Mouse (Mus musculus) MEL (cell line): ENCODE measurements around the gene Prkcz.

Source experiments
- CTCF ChIP-seq, 3 experiments: IDR thresholded peaks in 2 of 3; conservative IDR thresholded peaks in 1 of 3; 2 replicates each; pipeline ENCODE4 v1.5.1; 2011 to 2012; ENCODE audit warnings: low read length in 3 of 3, low read depth in 2 of 3, mild to moderate bottlenecking in 2 of 3, improper control_type of control experiment in 1 of 3, inconsistent platforms in 1 of 3, mixed read lengths in 1 of 3, moderate library complexity in 1 of 3; ENCODE audit not compliant: control insufficient read depth in 1 of 3, insufficient read depth in 1 of 3, poor library complexity in 1 of 3, severe bottlenecking in 1 of 3
- E2F4 ChIP-seq: IDR thresholded peaks from 2 replicates; pipeline ENCODE4 v1.6.1; 2011; ENCODE audit warnings: low read depth, low read length, improper control_type of control experiment, borderline replicate concordance
- EP300 ChIP-seq, 2 experiments: IDR thresholded peaks; 2 replicates each; pipeline ENCODE4 v1.6.1; 2011; ENCODE audit warnings: improper control_type of control experiment in 2 of 2, low read length in 2 of 2, low read depth in 1 of 2, mild to moderate bottlenecking in 1 of 2
- GABPA ChIP-seq: IDR thresholded peaks from 2 replicates; pipeline ENCODE4 v1.6.1; 2012; ENCODE audit warnings: low read depth, mild to moderate bottlenecking, inconsistent platforms, low read length, improper control_type of control experiment, moderate library complexity
- GATA1 ChIP-seq: IDR thresholded peaks from 2 replicates; pipeline ENCODE4 v1.6.1; 2011; ENCODE audit warnings: low read depth, low read length, improper control_type of control experiment
- HCFC1 ChIP-seq: IDR thresholded peaks from 2 replicates; pipeline ENCODE4 v1.6.1; 2012; ENCODE audit warnings: low read depth, mild to moderate bottlenecking, inconsistent platforms, low read length, improper control_type of control experiment, moderate library complexity
- MAX ChIP-seq: IDR thresholded peaks from 2 replicates; pipeline ENCODE4 v1.6.1; 2011; ENCODE audit warnings: low read length, improper control_type of control experiment
- MAZ ChIP-seq: IDR thresholded peaks from 2 replicates; pipeline ENCODE4 v1.6.1; 2012; ENCODE audit warnings: low read depth, mild to moderate bottlenecking, inconsistent platforms, low read length, improper control_type of control experiment
- NRF1 ChIP-seq: IDR thresholded peaks from 2 replicates; pipeline ENCODE4 v1.6.1; 2014; ENCODE audit warnings: low read depth, mild to moderate bottlenecking, inconsistent platforms, low read length, improper control_type of control experiment, moderate library complexity; ENCODE audit not compliant: poor library complexity, insufficient read depth, severe bottlenecking
- POLR2A ChIP-seq, 2 experiments: IDR thresholded peaks; 2 replicates each; pipeline ENCODE4 v1.6.1; 2011 to 2012; ENCODE audit warnings: low read length in 2 of 2, mild to moderate bottlenecking in 2 of 2, control low read depth in 1 of 2, improper control_type of control experiment in 1 of 2, low read depth in 1 of 2, moderate library complexity in 1 of 2; ENCODE audit not compliant: control insufficient read depth in 1 of 2, insufficient read depth in 1 of 2, poor library complexity in 1 of 2
- POLR2AphosphoS5 ChIP-seq: IDR thresholded peaks from 2 replicates; pipeline ENCODE4 v1.6.1; 2012; ENCODE audit warnings: low read depth, borderline replicate concordance, mild to moderate bottlenecking, inconsistent platforms, low read length, moderate library complexity, mixed read lengths
- TAL1 ChIP-seq: IDR thresholded peaks from 2 replicates; pipeline ENCODE4 v1.6.1; 2012; ENCODE audit warnings: mild to moderate bottlenecking, inconsistent platforms, low read length, moderate library complexity, mixed read lengths
- ZKSCAN1 ChIP-seq: IDR thresholded peaks from 2 replicates; pipeline ENCODE4 v1.6.1; 2012; ENCODE audit warnings: low read depth, mild to moderate bottlenecking, inconsistent platforms, low read length, improper control_type of control experiment, moderate library complexity
- ZNF384 ChIP-seq: IDR thresholded peaks from 2 replicates; pipeline ENCODE4 v1.6.1; 2012; ENCODE audit warnings: low read depth, mild to moderate bottlenecking, inconsistent platforms, low read length, improper control_type of control experiment

GRCm38 (mm10) chr4:155218104-155218732 is 142.9 kb downstream of the Prkcz start:
- no peak for TF ChIP-seq ZKSCAN1
- no peak for TF ChIP-seq POLR2AphosphoS5
- TF ChIP-seq CTCF (IDR thresholded peaks at IDR 0.05 in 2 of 3, conservative IDR thresholded peaks at IDR 0.05 in 1 of 3; ENCODE audit: control insufficient read depth in 1 of 3, insufficient read depth in 1 of 3, low read depth in 2 of 3, low read length in 3 of 3, poor library complexity in 1 of 3, severe bottlenecking in 1 of 3): no peak
- no peak for TF ChIP-seq POLR2A (IDR thresholded peaks at IDR 0.05; ENCODE audit: control insufficient read depth in 1 of 2, insufficient read depth in 1 of 2, low read depth in 1 of 2, low read length in 2 of 2, poor library complexity in 1 of 2)
- TF ChIP-seq ZNF384: no peak
- no peak for TF ChIP-seq MAX
- no peak for TF ChIP-seq MAZ
- TF ChIP-seq TAL1: no peak
- no peak for TF ChIP-seq GATA1
- TF ChIP-seq E2F4: no peak
- no peak for TF ChIP-seq EP300 (IDR thresholded peaks at IDR 0.05; ENCODE audit: low read depth in 1 of 2, low read length in 2 of 2)
- TF ChIP-seq GABPA: no peak
- TF ChIP-seq NRF1: no peak
- no peak for TF ChIP-seq HCFC1
